Mouse (Mus musculus): ENCODE results near the gene Rit1.
"Not testable (repeated sequence)": the region's sequence is repeated elsewhere in the genome, so short reads cannot be mapped to it uniquely, and the experiment has no call there.

Rit1 gene

GRCm38 (mm10) chr3:88716399-88717197 lies at the start of gene Rit1:
Gene Rit1 (plus strand): TSS chr3:88716838.
- DNase-seq, result peak; percentile 89

- DNase-seq, result peak; percentile 83
Measured at GRCm38 (mm10) chr3:88677399-88677798, 39.2 kb upstream of the Rit1 start.

GRCm38 (mm10) chr3:88683814-88684213 lies 32.8 kb upstream of the Rit1 start:
- DNase-seq, result no peak

- no peak for DNase-seq
Measured at GRCm38 (mm10) chr3:88684236-88684979, 32.2 kb upstream of the Rit1 start.

GRCm38 (mm10) chr3:88684980-88685941 lies 31.4 kb upstream of the Rit1 start, which contains the start of gene Khdc4:
Gene Khdc4 (plus strand): TSS chr3:88685803.
- peak; percentile 96 for DNase-seq

GRCm38 (mm10) chr3:88685958-88686451 lies 30.6 kb upstream of the Rit1 start:
- DNase-seq, result peak; percentile 53

- DNase-seq, result no peak
Measured at GRCm38 (mm10) chr3:88686734-88687611, 29.7 kb upstream of the Rit1 start.

- DNase-seq, result no peak
Measured at GRCm38 (mm10) chr3:88689079-88689478, 27.6 kb upstream of the Rit1 start.

- no peak for DNase-seq
Measured at GRCm38 (mm10) chr3:88695545-88695944, 21.1 kb upstream of the Rit1 start.

GRCm38 (mm10) chr3:88698051-88698450 lies 18.6 kb upstream of the Rit1 start:
- DNase-seq, result no peak

GRCm38 (mm10) chr3:88698834-88699233 lies 17.8 kb upstream of the Rit1 start:
- DNase-seq, result no peak

- no peak for DNase-seq
Measured at GRCm38 (mm10) chr3:88700247-88700646, 16.4 kb upstream of the Rit1 start.

GRCm38 (mm10) chr3:88701222-88701621 lies 15.4 kb upstream of the Rit1 start:
- no peak for DNase-seq

- DNase-seq, result no peak
Measured at GRCm38 (mm10) chr3:88713709-88714108, 2.9 kb upstream of the Rit1 start.

GRCm38 (mm10) chr3:88714725-88715124 lies 1.9 kb upstream of the Rit1 start:
- no peak for DNase-seq

GRCm38 (mm10) chr3:88715716-88716115 lies 922 bp upstream of the Rit1 start:
- not testable (repeated sequence) for DNase-seq

GRCm38 (mm10) chr3:88717198-88717798 lies 660 bp downstream of the Rit1 start:
- DNase-seq, result peak; percentile 35

GRCm38 (mm10) chr3:88717831-88718230 lies 1.2 kb downstream of the Rit1 start:
- no peak for DNase-seq

GRCm38 (mm10) chr3:88719098-88719497 lies 2.5 kb downstream of the Rit1 start:
- peak; percentile 52 for DNase-seq

GRCm38 (mm10) chr3:88736556-88736955 lies 19.9 kb downstream of the Rit1 start:
- no peak for DNase-seq

GRCm38 (mm10) chr3:88738641-88739040 lies 22.0 kb downstream of the Rit1 start:
- peak; percentile 80 for DNase-seq

All from lung, postnatal 14 days (tissue).